Mouse (Mus musculus): ENCODE results near the gene Sowahc.

DNA sequence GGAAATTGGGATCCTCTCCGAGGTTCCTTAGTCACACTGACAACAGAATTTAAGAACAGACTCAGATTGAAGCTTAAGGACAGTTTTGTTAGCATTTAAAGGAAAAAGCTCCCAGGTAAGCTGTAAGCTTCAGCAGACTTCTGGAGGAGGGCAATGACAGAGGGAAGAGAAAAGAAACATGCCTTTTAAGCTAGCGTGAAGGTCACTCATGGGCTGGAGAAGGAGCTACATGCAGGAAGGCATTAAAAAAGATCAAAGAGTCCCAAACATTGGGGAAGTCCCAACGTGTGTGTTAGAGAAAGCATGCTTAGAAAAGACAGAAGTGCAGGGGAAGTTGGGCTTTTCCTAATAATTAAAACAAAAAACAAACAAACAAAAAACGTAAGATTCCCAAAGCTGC lies 14.1 kb downstream of the Sowahc start:
- no peak for TF ChIP-seq CTCF (conservative IDR thresholded peaks at IDR 0.05; ENCODE audit: low read length)
- TF ChIP-seq NANOG (IDR thresholded peaks at IDR 0.05; ENCODE audit: borderline replicate concordance, low read length), result no peak

All from E14TG2a.4 (cell line).